9 mouse cellular contexts compared by ENCODE assay signal in the genomic region with DNA sequence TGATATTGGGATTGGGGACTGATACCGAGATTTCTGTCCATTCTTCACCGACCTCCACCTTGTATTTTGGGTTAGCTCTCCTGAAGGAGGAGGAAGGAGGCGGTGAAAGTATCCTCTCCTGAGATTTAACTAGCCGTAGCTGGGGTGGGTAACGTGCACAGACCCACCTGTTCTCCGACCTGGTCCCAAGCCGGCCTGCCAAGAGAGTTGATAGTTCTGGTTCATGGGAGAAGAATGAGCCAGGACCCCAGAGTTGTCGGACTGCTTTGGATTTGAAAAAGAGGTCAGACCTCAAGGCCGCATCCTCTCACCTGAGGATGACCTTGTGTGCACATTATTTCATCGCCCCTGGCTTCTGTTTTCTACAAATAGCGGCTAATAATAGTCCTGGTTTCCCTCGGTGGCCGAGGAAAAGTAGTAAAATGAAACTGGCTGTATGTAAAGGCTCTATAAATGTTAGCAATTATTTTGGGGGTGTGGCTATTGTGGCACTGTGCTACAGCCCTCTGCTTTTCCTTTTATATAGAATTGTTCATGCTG. TPM values are rescaled to one million over a fixed set of nuclear protein-coding genes. Genes with fewer than 3 reads are reported as not detected.
A peak's percentile ranks its signal among the peaks of the same experiment; 100 is the strongest.
DNase-seq lines count a peak whose midpoint lies in the region; ATAC-seq and TF ChIP-seq lines count a peak whose summit lies in the region.
"Had no signal": no experiment of that assay in that cellular context is flagged by ENCODE, and none has a peak within 500 bp of the region (broad histone marks: within the 10 kb centered on the region; RNA-seq: fewer than 3 reads in every experiment).

No protein-coding gene starts in this region.

- no peak for TF ChIP-seq POLR2A in myocyte (IDR thresholded peaks at IDR 0.05; ENCODE audit: insufficient read length, low read depth)

- H3K9ac ChIP-seq in lung, embryonic 15.5 days = peak overlapping the region; percentile 84
- H3K9ac ChIP-seq in forebrain, embryonic 16.5 days (replicated peaks; ENCODE audit: low read depth, low read length) = peak overlapping the region; percentile 93
- peak overlapping the region; percentile 71 for H3K9ac ChIP-seq in kidney, postnatal 0 days (ENCODE audit: low read depth, low read length)

- no peaks in the 10 kb centered on the region for H3K9me3 ChIP-seq in lung, embryonic 15.5 days
- H3K9me3 ChIP-seq in forebrain, embryonic 16.5 days (ENCODE audit: control insufficient read depth, low read length) = no peaks in the 10 kb centered on the region
- no peaks in the 10 kb centered on the region for H3K9me3 ChIP-seq in kidney, postnatal 0 days (replicated peaks; ENCODE audit: low read length)

- peaks cover 56% of the 10 kb centered on the region for H3K79me2 ChIP-seq in myocyte (ENCODE audit: control insufficient read depth, insufficient read depth)

- no peak for ATAC-seq in lung, embryonic 15.5 days (ENCODE audit: borderline replicate concordance, extremely low read depth, low FRiP score, low TSS enrichment)
- no peak for ATAC-seq in forebrain, embryonic 16.5 days
- no peak for ATAC-seq in kidney, postnatal 0 days (replicated peaks; ENCODE audit: low FRiP score, low read depth)

- peak overlapping the region; percentile 57 for H3K4me2 ChIP-seq in lung, embryonic 15.5 days
- peak overlapping the region; percentile 83 for H3K4me2 ChIP-seq in forebrain, embryonic 16.5 days (ENCODE audit: low read length)
- peak overlapping the region; percentile 72 for H3K4me2 ChIP-seq in kidney, postnatal 0 days (ENCODE audit: low read length)
- H3K4me2 ChIP-seq in myocyte (ENCODE audit: low read depth) = peak overlapping the region; percentile 82

- no peak for TF ChIP-seq CTCF in kidney, postnatal 0 days (IDR thresholded peaks at IDR 0.05; ENCODE audit: low read depth)

- DNase-seq in lung, postnatal 14 days = no peak
- peak; percentile 22 for DNase-seq in kidney, postnatal 0 days (ENCODE audit: low spot score)
- no peak for DNase-seq in gastrocnemius, adult 18-20 months (ENCODE audit: low spot score)
- no peak for DNase-seq in layer of hippocampus, adult 18-20 months (ENCODE audit: low spot score in 2 of 2)

- H3K4me3 ChIP-seq in lung, embryonic 15.5 days = peak overlapping the region; percentile 78
- H3K4me3 ChIP-seq in brown adipose tissue, adult 24 weeks (ENCODE audit: insufficient read depth, low read depth, low read length) = peak overlapping the region; percentile 82
- peak overlapping the region; percentile 69 for H3K4me3 ChIP-seq in forebrain, embryonic 16.5 days (replicated peaks; ENCODE audit: low read length)
- peak overlapping the region; percentile 53 for H3K4me3 ChIP-seq in kidney, postnatal 0 days (replicated peaks; ENCODE audit: low read depth, low read length)
- H3K4me3 ChIP-seq in myocyte = peak overlapping the region; percentile 97

- H3K27ac ChIP-seq in lung, embryonic 15.5 days = peak overlapping the region; percentile 98
- H3K27ac ChIP-seq in brown adipose tissue, adult 24 weeks (replicated peaks; ENCODE audit: low read depth, low read length) = peak overlapping the region; percentile 98
- H3K27ac ChIP-seq in forebrain, embryonic 16.5 days (ENCODE audit: low read length) = peak overlapping the region; percentile 99
- H3K27ac ChIP-seq in kidney, postnatal 0 days = peak overlapping the region; percentile 95

- H3K36me3 ChIP-seq in lung, embryonic 15.5 days = peaks cover under 1% of the 10 kb centered on the region; the same call in 1 of the 2 replicates
- no peaks in the 10 kb centered on the region for H3K36me3 ChIP-seq in forebrain, embryonic 16.5 days (ENCODE audit: control insufficient read depth, insufficient read depth)
- H3K36me3 ChIP-seq in kidney, postnatal 0 days (ENCODE audit: insufficient read depth, low read length) = 0 out of 2 replicates have a peak, but pooled peaks cover under 1% of the 10 kb centered on the region
- H3K36me3 ChIP-seq in myocyte (ENCODE audit: control insufficient read depth, insufficient read depth) = no peaks in the 10 kb centered on the region

- peaks cover 22% of the 10 kb centered on the region for H3K4me1 ChIP-seq in lung, embryonic 15.5 days
- peaks cover 15% of the 10 kb centered on the region for H3K4me1 ChIP-seq in brown adipose tissue, adult 24 weeks (ENCODE audit: control insufficient read depth, insufficient read depth, insufficient read length, low read length)
- peaks cover 34% of the 10 kb centered on the region for H3K4me1 ChIP-seq in forebrain, embryonic 16.5 days (replicated peaks; ENCODE audit: control insufficient read depth, insufficient read depth, low read length)
- H3K4me1 ChIP-seq in kidney, postnatal 0 days (replicated peaks; ENCODE audit: insufficient read depth, low read length) = peaks cover 3% of the 10 kb centered on the region

- WGBS in lung, embryonic 15.5 days = under 1% methylated on average over 13 of the region's 13 CpGs
- under 1% methylated on average over 13 of the region's 13 CpGs for WGBS in forebrain, embryonic 16.5 days
- WGBS in kidney, postnatal 0 days = 0% methylated on average over 13 of the region's 13 CpGs

- H3K27me3 ChIP-seq in lung, embryonic 15.5 days = no peaks in the 10 kb centered on the region
- no peaks in the 10 kb centered on the region for H3K27me3 ChIP-seq in forebrain, embryonic 16.5 days (replicated peaks; ENCODE audit: control insufficient read depth, insufficient read depth, low read length)
- H3K27me3 ChIP-seq in kidney, postnatal 0 days (ENCODE audit: insufficient read depth, low read length) = no peaks in the 10 kb centered on the region
- no peaks in the 10 kb centered on the region for H3K27me3 ChIP-seq in myocyte (ENCODE audit: control insufficient read depth, insufficient read depth, insufficient read length)

- peak overlapping the region; percentile 74 for H3ac ChIP-seq in myocyte (ENCODE audit: control insufficient read depth, insufficient read length)

TF ChIP-seq in myocyte, 11 proteins besides CTCF, POLR2A, EP300 and RAD21:
- TF ChIP-seq SRF (IDR thresholded peaks at IDR 0.05; ENCODE audit: control insufficient read depth, insufficient read length, low read depth) (no peak), TCF3 (IDR thresholded peaks at IDR 0.05; ENCODE audit: insufficient read length, low read depth) (no peak), E2F4 (IDR thresholded peaks at IDR 0.05; ENCODE audit: insufficient read depth) (no peak), CEBPB (IDR thresholded peaks at IDR 0.05; ENCODE audit: insufficient read depth, poor library complexity, severe bottlenecking) (no peak), MYOG (IDR thresholded peaks at IDR 0.05; ENCODE audit: control insufficient read depth in 1 of 3, insufficient read depth in 1 of 3, insufficient read length in 2 of 3, low read depth in 2 of 3) (no peak), USF1 (IDR thresholded peaks at IDR 0.05; ENCODE audit: low read depth) (no peak), MYOD1 (IDR thresholded peaks at IDR 0.05; ENCODE audit: control insufficient read depth in 1 of 3, insufficient read length in 2 of 3, low read depth in 2 of 3) (no peak), TCF12 (IDR thresholded peaks at IDR 0.05; ENCODE audit: insufficient read depth, poor library complexity, severe bottlenecking) (no peak), POLR2AphosphoS2 (IDR thresholded peaks at IDR 0.05; ENCODE audit: insufficient read length, low read depth) (no peak), REST (IDR thresholded peaks at IDR 0.05; ENCODE audit: insufficient read depth, insufficient read length) (no peak), MAX (IDR thresholded peaks at IDR 0.05; ENCODE audit: low read depth) (no peak)

RNA-seq across cellular contexts. Expression of a gene that starts 1.0 kb away (rescaled TPM):
- 378 and 380 TPM in 2 replicates for polyA plus RNA-seq in lung, embryonic 15.5 days (2015; fragmentation: Nextera tagmentation; extraction: Ambion mirVana)
- 159 and 201 TPM in 2 replicates for polyA plus RNA-seq in brown adipose tissue, adult 24 weeks (2012; ENCODE audit: insufficient read depth, insufficient read length, missing spikeins)
- polyA plus RNA-seq in forebrain, embryonic 16.5 days (2015; fragmentation: Nextera tagmentation; extraction: Ambion mirVana) = 651 and 692 TPM in 2 replicates
- 315 and 339 TPM in 2 replicates for polyA plus RNA-seq in kidney, postnatal 0 days (2015; fragmentation: Nextera tagmentation; extraction: Ambion mirVana)
- 309 TPM for polyA plus RNA-seq in myocyte (2012; fragmentation: generic; extraction: Trizol)
- total RNA-seq in gastrocnemius, adult 18-20 months (2021) = 100 to 1,000 TPM in 1 of 2 experiments, 10 to 100 TPM in 1; 94.8 to 112 TPM
- 100 to 1,000 TPM; 579 to 601 TPM for total RNA-seq in layer of hippocampus, adult 18-20 months (2021)

RNA-seq across cellular contexts. Expression of a gene that starts 26.6 kb away (rescaled TPM):
- not detected in 2 replicates for polyA plus RNA-seq in lung, embryonic 15.5 days (2015; fragmentation: Nextera tagmentation; extraction: Ambion mirVana)
- not detected in 2 replicates for polyA plus RNA-seq in brown adipose tissue, adult 24 weeks (2012; ENCODE audit: insufficient read depth, insufficient read length, missing spikeins)
- not detected in 2 replicates for polyA plus RNA-seq in forebrain, embryonic 16.5 days (2015; fragmentation: Nextera tagmentation; extraction: Ambion mirVana)
- polyA plus RNA-seq in kidney, postnatal 0 days (2015; fragmentation: Nextera tagmentation; extraction: Ambion mirVana) = not detected in 2 replicates
- polyA plus RNA-seq in myocyte (2012; fragmentation: generic; extraction: Trizol) = not detected
- total RNA-seq in gastrocnemius, adult 18-20 months (2021) = not detected
- total RNA-seq in layer of hippocampus, adult 18-20 months (2021) = not detected
- polyA plus RNA-seq: gonadal fat pad, adult 2 months had no signal

RNA-seq across cellular contexts. Expression of a gene that starts 41.2 kb away (rescaled TPM):
- polyA plus RNA-seq in lung, embryonic 15.5 days (2015; fragmentation: Nextera tagmentation; extraction: Ambion mirVana) = not detected in 2 replicates
- polyA plus RNA-seq in brown adipose tissue, adult 24 weeks (2012; ENCODE audit: insufficient read depth, insufficient read length, missing spikeins) = not detected in 2 replicates
- not detected in 2 replicates for polyA plus RNA-seq in forebrain, embryonic 16.5 days (2015; fragmentation: Nextera tagmentation; extraction: Ambion mirVana)
- not detected in 2 replicates for polyA plus RNA-seq in kidney, postnatal 0 days (2015; fragmentation: Nextera tagmentation; extraction: Ambion mirVana)
- not detected for polyA plus RNA-seq in myocyte (2012; fragmentation: generic; extraction: Trizol)
- total RNA-seq in gastrocnemius, adult 18-20 months (2021) = not detected
- not detected for total RNA-seq in layer of hippocampus, adult 18-20 months (2021)
- polyA plus RNA-seq: gonadal fat pad, adult 2 months had no signal

RNA-seq across cellular contexts. Expression of a gene that starts 50.2 kb away (rescaled TPM):
- polyA plus RNA-seq in lung, embryonic 15.5 days (2015; fragmentation: Nextera tagmentation; extraction: Ambion mirVana) = not detected in 2 replicates
- not detected in 2 replicates for polyA plus RNA-seq in brown adipose tissue, adult 24 weeks (2012; ENCODE audit: insufficient read depth, insufficient read length, missing spikeins)
- polyA plus RNA-seq in forebrain, embryonic 16.5 days (2015; fragmentation: Nextera tagmentation; extraction: Ambion mirVana) = not detected in 2 replicates
- polyA plus RNA-seq in kidney, postnatal 0 days (2015; fragmentation: Nextera tagmentation; extraction: Ambion mirVana) = not detected in 2 replicates
- polyA plus RNA-seq in myocyte (2012; fragmentation: generic; extraction: Trizol) = not detected
- not detected for total RNA-seq in gastrocnemius, adult 18-20 months (2021)
- not detected for total RNA-seq in layer of hippocampus, adult 18-20 months (2021)
- polyA plus RNA-seq: gonadal fat pad, adult 2 months had no signal
